Mouse (Mus musculus): Measurements from ENCODE around the gene Ino80b. TPM values are rescaled to one million over a fixed set of nuclear protein-coding genes. Genes with fewer than 3 reads are reported as not detected.

Gene Ino80b
- polyA plus RNA-seq, 1 experiment from 2014 or later, result 17.6 TPM

DNA sequence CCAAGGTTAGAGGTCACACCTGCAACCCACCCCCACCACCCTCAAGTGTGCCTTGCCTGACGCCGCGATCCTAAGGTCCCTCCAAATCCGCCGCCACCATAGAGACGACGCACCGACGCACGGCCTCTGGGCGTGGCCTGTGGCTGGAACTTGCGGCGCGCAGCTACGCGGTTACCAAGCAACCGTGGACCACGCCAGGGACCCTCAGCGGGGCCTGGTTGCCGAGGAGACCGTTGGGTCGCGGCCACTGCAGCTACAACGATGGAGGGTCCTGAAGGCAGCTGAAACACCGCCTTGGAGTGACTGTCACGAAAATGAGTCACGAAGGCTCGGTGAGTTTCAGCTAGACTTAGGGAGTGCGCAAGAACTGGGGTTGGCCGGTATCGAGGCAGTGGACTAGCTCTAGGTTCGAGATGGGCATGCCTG is 31.0 kb upstream of the Ino80b start, which contains the start of the genes Wdr54 and 1700003E16Rik:
TSS of gene Wdr54 (minus strand) at position 139 of the 426 bp plus-strand sequence.
TSS of gene 1700003E16Rik (plus strand) at position 146 of the 426 bp plus-strand sequence.
- no peaks in the 10 kb centered on the region for H3K9me3 ChIP-seq
- peak; percentile 89 for ATAC-seq (ENCODE audit: insufficient number of reproducible peaks, insufficient read depth, low FRiP score, low TSS enrichment, low read depth)
- H3K27me3 ChIP-seq, result peaks cover 16% of the 10 kb centered on the region
- 2% methylated on average over 32 of the region's 32 CpGs for WGBS
- peak within 1 kb of the TSS; percentile 67 for H3K9ac ChIP-seq (replicated peaks)
- peak within 1 kb of the TSS; percentile 57 for H3K4me3 ChIP-seq (replicated peaks)
- peaks cover 24% of the 10 kb centered on the region for H3K36me3 ChIP-seq
- peak within 1 kb of the TSS; percentile 86 for H3K4me2 ChIP-seq
- H3K4me1 ChIP-seq (replicated peaks), result peaks cover 21% of the 10 kb centered on the region
- no peak within 1 kb of the TSS for H3K27ac ChIP-seq

DNA sequence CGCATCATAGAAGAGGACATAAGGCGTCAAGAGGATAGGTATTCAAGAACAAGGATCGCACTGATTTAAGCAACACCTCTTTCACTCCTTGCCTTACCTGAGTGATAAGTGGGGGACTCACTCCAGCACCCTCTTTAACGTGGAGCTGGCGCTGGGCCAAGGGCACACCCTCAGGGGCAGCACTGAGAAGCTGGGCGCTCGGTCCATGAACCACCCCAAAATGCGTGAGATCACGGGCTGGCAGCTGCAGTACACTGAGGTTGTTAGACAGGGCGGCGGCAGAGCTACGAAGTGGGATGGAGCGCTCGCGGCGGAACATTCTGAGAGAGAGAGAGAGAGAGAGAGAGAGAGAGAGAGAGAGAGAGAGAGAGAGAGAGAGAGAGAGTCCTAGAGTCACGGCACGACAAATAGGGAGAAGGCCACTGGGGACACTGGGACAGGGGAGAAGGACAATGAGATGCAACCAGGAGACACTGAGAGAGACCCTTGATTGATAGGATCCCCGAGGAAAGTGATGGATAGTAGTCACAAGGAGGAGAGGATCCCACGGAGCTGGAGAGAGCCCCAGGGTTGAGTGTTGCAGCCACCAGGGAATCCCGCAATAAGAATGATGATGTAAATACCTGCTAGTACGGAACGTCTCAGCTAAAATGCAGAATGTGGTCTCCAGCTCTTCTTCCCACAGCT is 30.5 kb upstream of the Ino80b start:
- Histone ChIP-seq H3K4me3 (replicated peaks) (peak overlapping the region; percentile 57), H3K36me3 (peaks cover 30% of the 10 kb centered on the region), H3K27ac (no peak overlapping the region), H3K4me1 (replicated peaks) (peaks cover 21% of the 10 kb centered on the region), H3K9ac (replicated peaks) (peak overlapping the region; percentile 67), H3K27me3 (peaks cover 10% of the 10 kb centered on the region), H3K9me3 (no peaks in the 10 kb centered on the region), H3K4me2 (peak overlapping the region; percentile 86)
- 8% methylated on average over 23 of the region's 23 CpGs for WGBS
- ATAC-seq (ENCODE audit: insufficient number of reproducible peaks, insufficient read depth, low FRiP score, low TSS enrichment, low read depth), result peak; percentile 21; the same call in 1 of the 2 replicates

DNA sequence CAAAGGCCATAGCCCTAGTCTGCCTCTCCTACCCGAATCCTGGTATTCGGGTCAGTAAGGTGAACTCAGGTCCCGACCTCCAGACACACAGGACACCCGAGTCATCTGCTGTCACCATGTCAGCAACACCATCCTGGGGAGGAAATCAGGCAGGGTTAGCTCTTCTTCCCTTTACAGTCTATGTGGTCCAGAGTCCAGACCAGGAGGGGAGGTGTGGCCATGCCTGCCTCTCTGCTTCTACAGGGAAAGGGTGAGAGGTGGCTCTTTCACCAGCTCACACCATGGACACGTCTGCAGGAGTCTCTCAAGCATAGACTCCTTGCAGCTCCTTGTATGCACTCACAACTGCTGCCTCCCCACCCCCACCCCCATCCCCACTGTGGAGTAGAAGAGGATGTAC is 28.3 kb upstream of the Ino80b start:
- no peak overlapping the region for H3K4me2 ChIP-seq
- no peak overlapping the region for H3K27ac ChIP-seq
- no peaks in the 10 kb centered on the region for H3K27me3 ChIP-seq
- no peak overlapping the region for H3K9ac ChIP-seq (replicated peaks)
- ATAC-seq (ENCODE audit: insufficient number of reproducible peaks, insufficient read depth, low FRiP score, low TSS enrichment, low read depth), result no peak
- no peak overlapping the region for H3K4me3 ChIP-seq (replicated peaks)
- H3K4me1 ChIP-seq (replicated peaks), result peaks cover 21% of the 10 kb centered on the region
- 74% methylated on average over 5 of the region's 5 CpGs for WGBS
- peaks cover 52% of the 10 kb centered on the region for H3K36me3 ChIP-seq
- no peaks in the 10 kb centered on the region for H3K9me3 ChIP-seq

DNA sequence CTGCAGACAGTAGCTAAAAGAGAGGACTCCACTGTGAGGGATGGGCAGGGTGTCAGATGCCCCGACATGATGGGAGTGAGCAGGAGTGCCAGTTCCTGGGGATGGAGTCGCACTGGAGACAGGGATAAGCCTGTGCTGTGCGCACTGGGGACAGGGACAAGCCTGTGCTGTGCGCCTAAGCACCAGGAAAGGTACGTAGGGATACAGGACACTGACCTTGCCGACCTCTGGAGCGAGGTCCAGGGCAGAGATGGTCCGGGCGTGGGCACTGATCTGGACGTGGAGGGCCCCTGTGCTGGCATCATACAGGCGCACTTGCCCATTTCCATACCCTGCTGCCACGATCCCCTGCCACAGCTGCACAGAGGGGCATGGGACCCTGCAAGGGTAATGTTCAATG is 27.8 kb upstream of the Ino80b start:
- no peaks in the 10 kb centered on the region for H3K27me3 ChIP-seq
- no peak overlapping the region for H3K9ac ChIP-seq (replicated peaks)
- no peak overlapping the region for H3K4me3 ChIP-seq (replicated peaks)
- no peak for ATAC-seq (ENCODE audit: insufficient number of reproducible peaks, insufficient read depth, low FRiP score, low TSS enrichment, low read depth)
- no peak overlapping the region for H3K4me2 ChIP-seq
- no peak overlapping the region for H3K27ac ChIP-seq
- H3K36me3 ChIP-seq, result peaks cover 57% of the 10 kb centered on the region
- 87% methylated on average over 12 of the region's 12 CpGs for WGBS
- H3K9me3 ChIP-seq, result no peaks in the 10 kb centered on the region
- peaks cover 21% of the 10 kb centered on the region for H3K4me1 ChIP-seq (replicated peaks)

DNA sequence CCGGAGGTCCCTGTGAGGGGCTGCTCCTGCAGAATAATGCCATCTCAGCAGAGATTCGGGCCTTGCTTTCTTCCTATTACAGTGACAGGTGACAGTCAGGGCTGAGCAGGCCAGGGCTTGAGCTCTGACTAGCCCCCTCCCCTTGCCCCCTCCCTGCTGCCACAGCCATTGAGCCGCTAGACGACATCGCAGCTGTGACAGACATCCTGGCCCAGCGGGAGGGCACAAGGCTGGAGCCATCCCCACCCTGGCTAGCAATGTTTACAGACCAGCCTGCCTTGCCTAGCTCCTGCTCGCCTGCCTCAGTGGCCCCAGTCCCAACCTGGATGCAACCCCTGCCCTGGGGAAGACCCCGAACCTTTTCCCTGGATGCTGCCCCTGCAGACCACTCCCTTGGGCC is 26.5 kb upstream of the Ino80b start:
- Histone ChIP-seq H3K4me1 (replicated peaks) (peaks cover 24% of the 10 kb centered on the region), H3K9me3 (no peaks in the 10 kb centered on the region), H3K9ac (replicated peaks) (no peak overlapping the region), H3K36me3 (peaks cover 70% of the 10 kb centered on the region), H3K27me3 (no peaks in the 10 kb centered on the region), H3K4me3 (replicated peaks) (no peak overlapping the region), H3K27ac (no peak overlapping the region), H3K4me2 (no peak overlapping the region)
- WGBS, result 32% methylated on average over 8 of the region's 8 CpGs
- ATAC-seq (ENCODE audit: insufficient number of reproducible peaks, insufficient read depth, low FRiP score, low TSS enrichment, low read depth), result no peak

DNA sequence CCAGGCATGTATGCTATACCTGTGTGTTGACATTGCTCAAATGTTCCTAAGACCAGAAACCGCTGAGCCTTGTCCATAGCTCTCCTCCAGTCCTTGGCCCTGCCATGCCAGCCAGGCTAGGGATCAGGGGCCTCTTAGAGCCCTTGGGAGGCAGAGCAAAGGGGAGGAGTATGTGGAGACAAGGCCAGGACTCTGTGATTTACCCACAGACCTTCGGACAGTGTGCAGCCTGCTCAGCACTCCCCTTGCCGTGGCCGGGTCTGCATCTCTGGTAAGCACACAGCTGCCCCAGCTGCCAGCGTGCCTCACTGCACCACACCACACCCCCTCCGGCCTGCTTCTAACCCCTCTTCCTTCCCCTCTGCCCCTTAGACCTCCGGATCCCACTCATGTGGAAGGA is 22.0 kb upstream of the Ino80b start:
- Histone ChIP-seq H3K36me3 (peaks cover 69% of the 10 kb centered on the region), H3K4me1 (replicated peaks) (peaks cover 28% of the 10 kb centered on the region), H3K4me3 (replicated peaks) (no peak overlapping the region), H3K27ac (peak overlapping the region; percentile 2; the same call in 1 of the 2 replicates), H3K4me2 (no peak overlapping the region), H3K27me3 (no peaks in the 10 kb centered on the region; the same call in 1 of the 2 replicates), H3K9me3 (no peaks in the 10 kb centered on the region), H3K9ac (replicated peaks) (no peak overlapping the region)
- 68% methylated on average over 7 of the region's 7 CpGs for WGBS
- ATAC-seq (ENCODE audit: insufficient number of reproducible peaks, insufficient read depth, low FRiP score, low TSS enrichment, low read depth), result no peak

DNA sequence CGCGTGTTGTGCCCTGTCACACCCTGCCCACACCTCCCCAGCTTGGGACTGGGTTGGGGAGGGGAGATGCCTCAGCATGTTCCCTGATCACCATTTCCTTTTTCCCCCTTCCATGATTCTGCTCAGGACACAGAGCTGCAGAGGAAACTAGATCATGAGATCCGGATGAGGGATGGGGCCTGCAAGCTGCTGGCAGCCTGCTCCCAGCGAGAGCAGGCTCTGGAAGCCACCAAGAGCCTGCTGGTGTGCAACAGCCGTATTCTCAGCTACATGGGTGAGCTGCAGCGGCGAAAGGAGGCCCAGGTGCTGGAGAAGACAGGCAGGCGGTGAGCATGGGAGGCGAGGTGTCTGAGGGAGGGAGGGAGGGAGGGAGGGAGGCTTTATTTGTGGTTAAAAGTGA is 20.6 kb upstream of the Ino80b start:
- Histone ChIP-seq H3K4me2 (no peak overlapping the region), H3K4me1 (replicated peaks) (peaks cover 39% of the 10 kb centered on the region), H3K27ac (peak overlapping the region; percentile 60), H3K36me3 (peaks cover 54% of the 10 kb centered on the region), H3K4me3 (replicated peaks) (no peak overlapping the region), H3K27me3 (no peaks in the 10 kb centered on the region; the same call in 1 of the 2 replicates), H3K9ac (replicated peaks) (0 out of 2 replicates have a peak overlapping the region, but pooled peaks have one; percentile 8), H3K9me3 (no peaks in the 10 kb centered on the region)
- WGBS, result 53% methylated on average over 9 of the region's 9 CpGs
- no peak for ATAC-seq (ENCODE audit: insufficient number of reproducible peaks, insufficient read depth, low FRiP score, low TSS enrichment, low read depth)

DNA sequence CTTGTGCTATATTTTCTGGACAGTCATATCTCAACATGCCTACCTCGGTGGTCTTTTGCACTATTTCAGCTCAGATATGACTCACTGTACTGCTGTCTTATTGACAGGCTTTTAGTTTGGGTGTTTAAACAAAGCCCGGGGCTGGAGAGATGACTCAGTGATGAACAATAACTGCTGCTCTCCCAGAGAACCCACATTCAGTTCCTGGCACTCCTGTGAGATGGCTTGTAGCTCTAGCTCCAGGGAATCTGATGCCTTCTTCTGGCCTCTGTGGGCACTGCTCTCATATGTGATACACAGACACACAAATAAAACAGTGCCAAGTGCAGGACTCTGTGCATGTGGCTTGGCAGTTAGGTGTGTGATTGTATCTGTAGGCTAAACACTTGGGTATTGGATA is 20.0 kb upstream of the Ino80b start:
- Histone ChIP-seq H3K9ac (replicated peaks) (no peak overlapping the region), H3K9me3 (no peaks in the 10 kb centered on the region), H3K4me1 (replicated peaks) (peaks cover 42% of the 10 kb centered on the region), H3K27me3 (no peaks in the 10 kb centered on the region; the same call in 1 of the 2 replicates), H3K4me3 (replicated peaks) (no peak overlapping the region), H3K4me2 (no peak overlapping the region), H3K36me3 (peaks cover 48% of the 10 kb centered on the region), H3K27ac (peak overlapping the region; percentile 60; the same call in 1 of the 2 replicates)
- WGBS, result 88% methylated on average over 2 of the region's 2 CpGs
- no peak for ATAC-seq (ENCODE audit: insufficient number of reproducible peaks, insufficient read depth, low FRiP score, low TSS enrichment, low read depth)

DNA sequence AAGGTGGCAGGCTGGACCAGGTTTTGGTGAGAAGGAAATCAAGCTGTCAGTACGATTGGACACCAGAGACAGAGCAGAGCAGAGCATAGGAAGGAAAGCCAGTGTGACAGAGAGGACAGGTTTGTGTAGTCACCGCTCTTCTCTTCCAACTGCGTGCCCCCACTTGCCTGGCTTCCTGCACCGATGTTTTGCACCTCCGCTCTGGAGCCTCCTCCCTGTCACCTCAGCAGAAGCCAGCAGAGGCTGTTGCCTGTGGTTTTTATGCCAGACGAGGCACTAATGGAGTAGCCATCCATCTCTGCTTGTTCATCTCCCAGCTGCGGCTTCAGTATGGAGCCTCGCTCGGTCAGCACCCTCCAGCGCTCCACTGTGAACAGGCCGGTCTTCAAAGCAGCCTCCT is 17.7 kb upstream of the Ino80b start:
- WGBS, result 35% methylated on average over 11 of the region's 11 CpGs
- Histone ChIP-seq H3K4me1 (replicated peaks) (peaks cover 65% of the 10 kb centered on the region), H3K4me3 (replicated peaks) (no peak overlapping the region), H3K9me3 (no peaks in the 10 kb centered on the region), H3K36me3 (peaks cover 35% of the 10 kb centered on the region), H3K27me3 (no peaks in the 10 kb centered on the region; the same call in 1 of the 2 replicates), H3K9ac (replicated peaks) (no peak overlapping the region), H3K4me2 (peak overlapping the region; percentile 73), H3K27ac (no peak overlapping the region)
- no peak for ATAC-seq (ENCODE audit: insufficient number of reproducible peaks, insufficient read depth, low FRiP score, low TSS enrichment, low read depth)

DNA sequence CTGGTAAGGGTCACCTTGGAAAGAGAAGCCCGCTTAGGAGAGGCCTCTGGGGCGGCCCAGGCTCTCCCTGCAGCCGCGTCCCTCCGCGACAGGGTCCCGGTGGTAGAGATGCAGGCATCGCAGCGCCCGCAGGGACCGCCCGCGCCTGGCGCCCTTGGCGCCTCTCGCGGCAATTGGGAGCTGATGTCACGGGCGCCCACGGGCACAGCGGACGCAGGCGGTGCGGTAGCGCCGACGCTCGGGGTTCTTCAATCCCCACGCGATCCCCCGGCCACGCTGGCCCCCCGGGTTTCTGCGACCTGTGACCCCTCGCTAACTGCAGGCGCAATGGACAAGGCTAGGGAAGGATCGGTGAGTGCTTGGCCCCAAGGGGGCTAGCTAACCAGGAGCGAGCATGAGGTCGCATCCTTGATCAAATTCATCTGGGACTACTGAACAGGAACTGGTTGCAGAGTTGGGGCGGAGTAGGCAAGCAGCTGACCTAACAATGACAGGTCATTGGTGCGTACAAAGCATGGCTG is 17.0 kb upstream of the Ino80b start:
- Histone ChIP-seq H3K9me3 (no peaks in the 10 kb centered on the region), H3K9ac (replicated peaks) (peak overlapping the region; percentile 61), H3K4me2 (peak overlapping the region; percentile 73), H3K36me3 (peaks cover 29% of the 10 kb centered on the region), H3K4me3 (replicated peaks) (peak overlapping the region; percentile 36), H3K27me3 (no peaks in the 10 kb centered on the region; the same call in 1 of the 2 replicates), H3K4me1 (replicated peaks) (peaks cover 68% of the 10 kb centered on the region), H3K27ac (no peak overlapping the region)
- WGBS, result 4% methylated on average over 41 of the region's 41 CpGs
- ATAC-seq (ENCODE audit: insufficient number of reproducible peaks, insufficient read depth, low FRiP score, low TSS enrichment, low read depth), result no peak

DNA sequence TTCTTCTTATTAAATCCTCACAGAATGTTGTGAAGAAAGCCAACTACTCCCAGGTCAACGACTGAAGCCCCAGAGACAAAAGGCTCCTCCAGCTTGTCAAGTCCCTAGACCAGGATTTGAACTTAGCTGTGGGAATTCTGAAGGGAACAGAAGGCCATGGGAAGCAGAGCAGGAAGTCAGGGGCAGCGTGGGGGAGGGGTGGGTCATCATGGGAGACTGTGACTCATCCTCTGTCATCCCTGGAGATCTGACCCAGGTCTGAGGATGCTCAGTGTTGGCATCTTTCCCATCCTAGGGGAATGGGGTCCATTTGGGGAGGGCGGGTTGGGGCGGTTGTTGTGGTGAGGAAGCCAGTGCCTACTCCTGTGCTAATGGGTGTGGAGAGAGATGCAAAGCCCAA is 16.4 kb upstream of the Ino80b start:
- no peak for ATAC-seq (ENCODE audit: insufficient number of reproducible peaks, insufficient read depth, low FRiP score, low TSS enrichment, low read depth)
- Histone ChIP-seq H3K4me2 (peak overlapping the region; percentile 73), H3K27me3 (no peaks in the 10 kb centered on the region; the same call in 1 of the 2 replicates), H3K27ac (no peak overlapping the region), H3K4me3 (replicated peaks) (peak overlapping the region; percentile 36), H3K36me3 (peaks cover 23% of the 10 kb centered on the region), H3K9me3 (no peaks in the 10 kb centered on the region), H3K9ac (replicated peaks) (peak overlapping the region; percentile 61), H3K4me1 (replicated peaks) (peaks cover 65% of the 10 kb centered on the region)
- 29% methylated on average over 4 of the region's 4 CpGs for WGBS

Data from limb, embryonic 12.5 days (tissue).